Mouse (Mus musculus) layer of hippocampus, postnatal 36 days (tissue): ENCODE measurements around the gene Foxp2. TPM values are rescaled to one million over a fixed set of nuclear protein-coding genes. Genes with fewer than 3 reads are reported as not detected.

Experiments used
- DNase-seq, 2 experiments: peaks; one replicate each; pipeline ENCODE4 v3.0.0; 2022
- total RNA-seq, 2 experiments: library from RNA; stranded (reverse); gene quantifications; 2 replicates each; pipeline ENCODE4 v1.2.3; 2021

The Foxp2 gene
- total RNA-seq: 1 to 10 TPM; 1.2 to 2.1 TPM

DNA sequence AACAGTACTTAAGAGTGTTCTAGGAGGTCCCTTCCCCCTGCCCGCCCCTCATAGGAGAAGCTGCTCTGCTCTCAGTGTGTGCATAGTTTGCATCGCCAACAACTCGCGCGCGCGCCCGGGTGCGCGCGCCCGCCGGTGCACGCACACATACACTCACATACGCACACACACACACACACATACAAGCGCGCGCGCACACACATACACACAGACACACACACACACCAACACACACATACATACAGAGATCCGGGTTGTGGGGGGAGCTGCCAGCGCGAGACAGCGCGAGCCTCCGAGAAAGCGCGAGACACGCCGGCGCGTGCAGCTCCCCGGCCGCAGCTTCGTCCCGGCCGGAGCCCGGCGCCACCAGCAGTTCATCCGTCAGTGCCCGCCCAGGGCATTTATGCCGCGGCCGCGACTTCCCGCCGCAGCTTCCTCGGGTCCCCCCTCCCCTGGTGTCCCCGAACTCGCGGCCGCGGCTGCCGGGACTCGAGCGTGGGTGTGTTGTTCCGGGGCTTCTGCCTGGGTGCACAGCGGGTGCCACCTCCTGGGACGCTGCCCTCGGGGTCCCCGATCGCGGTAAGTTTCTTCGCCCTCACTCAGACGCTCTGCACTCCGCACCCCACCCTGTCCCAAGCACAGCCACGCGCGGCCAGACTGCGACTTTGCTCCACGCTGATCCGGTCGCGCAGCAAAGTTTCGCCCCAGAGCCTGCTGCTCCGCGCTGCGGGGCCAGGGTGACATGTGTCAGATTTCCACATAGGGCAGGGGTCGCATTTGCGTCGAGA, at the start of gene Foxp2:
Gene Foxp2 (plus strand): TSS at position 167 of the 788 bp plus-strand sequence.
- DNase-seq: peak; percentile 20 to 21

DNA sequence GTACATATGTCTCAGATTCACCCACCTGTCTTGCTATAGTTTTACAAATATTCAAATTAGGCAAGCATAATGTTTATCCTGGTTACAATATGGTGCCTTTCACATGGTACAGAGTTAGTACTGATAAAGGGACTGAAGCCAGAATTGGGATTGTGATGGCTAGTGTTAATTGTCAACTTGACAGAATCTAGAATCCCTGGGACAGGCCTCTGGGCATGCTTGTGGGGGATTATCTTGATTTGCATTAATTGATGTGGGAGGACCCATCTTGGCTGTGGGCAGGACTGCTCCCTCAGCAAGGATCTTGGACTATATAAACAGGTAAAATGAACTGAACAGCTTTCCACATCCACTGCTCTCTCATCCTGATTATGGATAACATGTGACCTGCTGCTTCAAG, 15.9 kb upstream of the Foxp2 start:
- DNase-seq: no peak

DNA sequence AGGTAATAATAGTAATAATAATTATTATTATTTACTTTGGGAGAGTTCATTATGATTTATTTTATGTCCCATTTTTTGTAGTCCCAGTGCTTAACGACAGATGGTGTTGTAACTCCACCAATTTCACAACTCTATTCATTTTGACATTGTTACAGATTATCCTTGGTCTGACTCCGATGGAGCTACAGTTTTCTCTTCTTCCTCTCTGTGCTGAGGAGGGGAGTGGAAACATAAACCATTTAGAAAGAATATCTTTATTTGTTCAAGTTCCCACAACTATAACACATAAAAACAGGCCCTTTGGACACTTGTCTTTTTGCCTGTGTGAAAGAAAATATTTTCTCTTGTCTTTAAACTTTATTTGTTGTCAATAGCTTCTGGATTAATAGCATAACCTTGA, 4.1 kb upstream of the Foxp2 start:
- DNase-seq: no peak

DNA sequence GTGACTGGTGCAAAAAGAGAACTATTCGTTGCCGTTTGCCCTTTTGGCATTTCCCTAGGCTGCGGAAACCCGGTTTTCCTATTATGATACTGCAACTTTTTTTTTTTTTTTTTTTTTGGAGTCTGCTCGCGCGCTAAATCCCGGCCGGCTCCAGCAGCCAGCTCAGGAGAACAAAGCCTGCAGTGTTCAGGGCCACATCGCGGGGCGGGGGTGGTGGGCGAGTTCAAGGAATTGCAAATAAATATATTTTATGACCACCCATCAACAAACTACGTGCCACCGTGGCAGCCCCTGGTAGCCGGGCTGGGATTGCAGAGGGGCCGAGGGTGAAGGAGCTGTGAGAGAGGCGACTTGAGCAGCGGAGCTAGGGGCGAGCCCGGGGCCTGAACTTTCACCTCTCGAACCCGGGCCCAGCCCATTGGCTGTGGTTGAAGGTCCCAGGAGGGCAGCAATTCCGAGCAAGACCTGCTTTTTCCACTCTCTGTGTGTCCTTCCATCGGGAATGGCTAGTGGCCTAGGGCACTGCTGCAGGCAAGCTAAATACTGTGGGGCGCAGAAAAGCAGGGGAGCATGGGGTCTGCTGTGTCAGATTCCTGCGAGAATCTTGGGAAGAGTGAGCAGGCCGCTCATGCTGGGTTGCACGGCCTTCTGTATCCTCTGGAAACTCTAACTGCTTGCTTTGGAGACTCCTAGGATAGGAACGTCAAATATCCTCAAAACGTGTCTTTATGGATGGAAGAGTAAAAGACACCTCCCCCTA, 2.9 kb upstream of the Foxp2 start:
- peak in 1 of 2 experiments; percentile 2 for DNase-seq

DNA sequence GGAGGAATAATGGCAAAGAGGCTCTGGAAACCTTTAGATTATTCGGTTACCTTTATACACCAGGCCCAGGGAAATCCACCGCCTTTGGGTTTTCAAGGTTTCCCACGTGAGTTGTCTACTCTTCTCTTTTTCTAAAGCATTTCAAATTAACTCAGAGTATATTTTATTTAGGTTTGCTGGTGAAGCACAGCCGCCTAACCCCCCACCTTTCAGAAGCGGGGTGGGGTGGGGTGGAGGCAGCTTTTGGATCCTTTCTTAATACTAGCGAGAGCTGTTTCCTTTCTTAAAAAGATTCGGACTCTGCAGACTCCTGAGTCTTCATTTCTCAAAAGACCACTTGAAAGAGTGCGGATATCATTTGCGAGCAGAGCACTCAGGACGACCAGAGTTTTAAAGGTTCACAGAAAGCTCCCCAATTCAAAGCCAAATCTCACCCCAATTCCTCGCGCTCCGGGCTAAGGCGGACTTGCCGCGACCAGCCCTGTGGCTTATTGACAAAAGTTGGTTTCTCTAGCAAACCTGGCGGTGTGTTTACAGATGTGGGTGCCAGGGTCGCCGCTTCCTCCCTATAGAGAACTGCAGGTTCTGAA, 2.0 kb upstream of the Foxp2 start:
- no peak for DNase-seq

DNA sequence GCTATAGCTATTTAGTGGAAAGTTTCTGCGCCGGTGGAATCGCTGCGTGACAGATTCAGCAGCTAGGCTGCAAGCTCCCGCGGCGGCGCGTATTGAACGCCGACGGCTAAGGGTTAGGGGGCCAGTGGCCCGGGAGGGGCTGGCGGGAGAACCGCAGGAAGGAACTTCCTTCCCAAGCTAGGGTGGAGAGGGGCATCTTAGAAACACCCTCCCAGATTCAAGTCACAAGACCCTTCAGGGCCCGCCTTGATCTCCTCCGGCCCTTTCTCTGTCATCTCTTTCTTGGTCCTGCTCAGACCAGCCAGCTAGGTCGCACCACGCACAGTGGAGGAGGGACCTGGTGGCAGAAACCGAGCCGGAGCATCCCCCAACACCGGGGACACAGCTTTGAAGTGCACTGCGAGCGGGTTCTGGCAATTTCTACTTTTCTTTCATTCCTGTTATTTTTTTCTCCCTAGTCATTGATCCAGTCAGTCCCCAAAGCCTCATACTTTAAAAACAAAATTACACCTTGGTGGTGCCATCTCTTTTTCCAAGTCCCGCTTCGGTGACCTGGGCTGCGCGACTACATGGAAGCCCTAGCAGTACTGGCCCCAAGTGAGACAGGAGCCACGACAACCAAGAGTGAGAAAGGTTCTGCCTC, 1.1 kb upstream of the Foxp2 start:
- DNase-seq: peak in 1 of 2 experiments; percentile 2

DNA sequence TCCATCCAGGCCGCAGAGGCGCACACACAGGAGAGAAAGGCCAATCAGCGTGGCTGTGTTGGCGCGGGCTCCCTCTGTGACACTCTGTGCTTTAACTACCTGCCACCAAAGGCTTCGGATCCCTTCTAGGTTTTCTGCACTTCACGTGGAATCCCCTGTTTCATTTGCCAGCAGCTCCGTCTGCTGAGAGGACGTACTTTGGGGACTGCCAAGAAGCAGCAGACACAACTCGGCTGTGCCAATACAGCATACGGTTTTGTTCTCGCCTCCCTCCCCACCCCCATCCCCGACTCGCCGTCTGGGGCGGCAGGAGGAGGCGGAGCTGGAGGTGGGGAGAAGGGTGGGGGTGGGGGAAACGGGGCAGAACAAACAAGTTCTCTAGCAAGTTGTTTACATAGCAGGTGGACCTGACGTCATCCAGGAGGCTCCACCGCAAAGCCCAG, 549 bp upstream of the Foxp2 start:
- DNase-seq: peak; percentile 63 to 73

DNA sequence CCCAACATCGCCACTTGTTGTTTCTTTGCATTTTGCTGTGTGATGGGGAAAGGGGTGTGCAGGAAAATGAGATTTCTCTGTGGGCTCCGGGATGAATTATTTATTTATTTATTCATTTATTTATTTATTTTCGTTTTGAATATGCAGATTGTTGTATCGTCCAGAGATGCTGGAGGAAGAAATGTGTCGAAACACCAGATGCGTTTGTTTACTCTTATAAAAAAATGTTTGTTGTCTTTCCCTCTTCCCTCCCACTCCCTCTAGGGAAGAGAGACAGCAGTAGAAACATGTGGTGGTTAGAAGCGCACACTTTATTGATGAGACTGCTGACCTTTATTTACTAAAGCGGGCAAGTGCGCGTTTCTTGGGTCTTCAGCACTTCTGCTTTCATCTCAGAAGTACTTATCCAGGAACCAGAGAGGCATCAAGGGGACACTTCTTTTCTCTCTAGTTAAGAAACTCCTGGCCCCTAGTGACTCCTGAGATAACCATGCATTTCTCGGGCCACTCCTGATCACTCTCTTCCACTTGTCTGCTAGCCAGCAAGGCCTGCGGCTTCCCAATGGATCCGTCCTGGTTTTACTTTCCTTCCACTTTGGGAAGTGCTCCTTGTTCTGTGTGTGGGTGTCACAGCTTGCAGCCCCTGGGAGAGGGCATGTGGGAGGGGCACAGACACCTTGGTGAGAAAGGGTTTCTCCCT, 972 bp downstream of the Foxp2 start:
- no peak for DNase-seq

DNA sequence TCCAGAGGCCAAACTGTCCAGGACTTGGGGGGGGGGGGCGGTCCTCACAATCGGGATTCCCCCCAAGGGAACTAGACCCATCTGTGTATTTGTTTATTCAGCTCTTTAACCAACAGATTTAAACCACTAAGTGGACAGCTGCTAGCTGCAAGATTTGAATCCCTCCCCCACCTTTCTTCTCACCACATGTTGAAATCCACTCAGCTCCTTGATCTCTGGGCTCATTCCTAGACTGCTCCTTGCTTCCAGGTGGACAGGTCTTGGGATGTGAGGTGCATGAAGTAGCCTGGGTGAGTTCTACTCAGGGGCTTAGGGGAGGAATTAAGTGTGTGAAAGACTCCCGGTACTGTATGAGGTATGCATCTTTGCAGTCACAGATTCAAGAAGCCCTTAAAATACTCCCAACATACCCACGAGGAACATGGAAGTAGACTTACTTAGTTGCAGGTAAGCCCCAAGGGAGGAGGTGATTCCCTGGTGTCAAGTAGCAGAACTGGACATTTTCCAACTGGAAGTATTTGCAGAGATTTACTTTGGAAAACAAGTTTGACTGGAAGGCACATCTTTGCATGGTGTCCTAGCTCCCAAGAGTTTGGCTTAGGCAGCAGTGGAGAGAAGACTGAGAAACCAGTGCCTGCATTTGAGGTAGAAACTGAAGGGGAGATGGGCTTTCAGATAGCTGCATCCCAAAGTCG, 2.3 kb downstream of the Foxp2 start:
- no peak for DNase-seq

DNA sequence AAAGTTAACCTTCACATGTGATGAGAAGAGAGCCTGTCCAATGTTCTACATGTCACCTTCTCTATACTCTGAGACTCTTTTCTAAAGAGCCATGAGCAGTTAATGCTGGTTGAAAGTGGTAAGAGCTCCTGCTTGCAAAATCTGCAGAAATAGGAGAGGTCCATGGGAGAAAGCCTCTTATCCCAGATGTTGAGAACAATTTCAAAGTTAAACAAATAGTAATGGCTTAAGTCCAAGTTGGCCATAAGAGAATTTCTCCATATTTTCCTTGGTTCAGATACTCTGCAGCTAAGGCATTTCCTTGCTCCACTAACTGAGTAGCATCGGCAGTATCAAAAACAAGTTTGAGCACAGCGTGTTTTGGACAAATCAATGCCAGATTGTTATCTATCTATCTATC, 13.9 kb downstream of the Foxp2 start:
- DNase-seq: no peak

DNA sequence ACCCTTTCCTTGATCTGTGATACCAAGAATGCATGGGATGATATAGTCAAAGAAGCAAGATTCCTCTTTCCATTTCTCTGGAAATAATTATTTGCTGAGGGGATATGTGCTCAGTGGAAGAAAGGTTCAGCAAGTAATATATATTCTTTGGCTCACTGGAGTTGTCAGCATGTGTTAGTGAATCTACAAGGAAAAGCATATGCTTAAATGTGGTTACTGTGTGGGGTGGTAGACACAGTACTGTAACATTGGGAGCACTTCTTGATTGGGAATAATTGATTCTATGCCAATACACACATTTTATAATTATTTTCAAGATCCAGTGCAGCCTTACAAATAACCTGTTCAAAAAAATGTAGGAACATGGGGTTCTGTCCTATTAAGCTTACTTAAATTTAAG, 21.6 kb downstream of the Foxp2 start:
- DNase-seq: no peak

DNA sequence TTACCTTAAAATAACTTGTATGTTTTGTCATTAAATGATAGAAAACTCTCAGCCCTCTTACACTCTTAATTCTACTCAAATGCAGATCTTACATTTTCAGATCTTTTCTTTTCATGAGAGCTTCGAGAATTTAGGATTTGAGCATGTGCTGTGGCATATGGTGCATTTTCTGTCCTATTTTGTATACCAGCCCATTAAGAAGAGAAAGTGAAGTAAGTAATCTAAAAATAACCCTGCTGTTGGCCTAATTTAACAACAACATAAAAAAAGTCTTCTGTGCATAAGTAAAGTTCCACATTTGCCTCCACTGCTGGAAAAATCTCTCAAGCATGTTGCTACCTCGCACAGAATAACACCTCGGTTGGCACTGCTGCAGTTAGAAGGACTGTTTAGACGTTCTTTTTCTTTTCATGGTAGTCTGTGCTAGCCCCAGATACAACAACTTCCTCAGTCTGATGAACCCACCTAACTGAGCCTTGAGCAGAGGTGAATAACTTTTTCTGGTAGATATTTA, 23.9 kb downstream of the Foxp2 start:
- no peak for DNase-seq

DNA sequence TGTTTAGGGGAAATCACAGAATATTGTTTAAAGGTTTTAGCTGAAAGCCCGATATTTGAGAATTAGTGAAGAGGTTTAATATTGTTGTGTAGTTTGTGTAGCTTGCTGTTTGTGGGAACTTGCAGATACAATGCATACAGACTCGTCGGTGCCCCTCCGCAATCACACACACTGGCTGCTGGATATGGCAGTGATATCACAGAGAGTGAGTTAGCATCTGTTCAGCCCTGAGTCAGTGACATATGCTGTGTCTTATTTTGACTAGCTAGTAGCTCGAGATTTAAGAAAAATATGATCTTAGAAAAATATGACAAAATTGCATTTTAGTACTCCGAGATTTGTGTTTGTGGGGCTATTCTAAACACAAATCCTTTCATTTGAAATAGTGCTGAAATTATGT, 49.9 kb downstream of the Foxp2 start:
- DNase-seq: no peak

DNA sequence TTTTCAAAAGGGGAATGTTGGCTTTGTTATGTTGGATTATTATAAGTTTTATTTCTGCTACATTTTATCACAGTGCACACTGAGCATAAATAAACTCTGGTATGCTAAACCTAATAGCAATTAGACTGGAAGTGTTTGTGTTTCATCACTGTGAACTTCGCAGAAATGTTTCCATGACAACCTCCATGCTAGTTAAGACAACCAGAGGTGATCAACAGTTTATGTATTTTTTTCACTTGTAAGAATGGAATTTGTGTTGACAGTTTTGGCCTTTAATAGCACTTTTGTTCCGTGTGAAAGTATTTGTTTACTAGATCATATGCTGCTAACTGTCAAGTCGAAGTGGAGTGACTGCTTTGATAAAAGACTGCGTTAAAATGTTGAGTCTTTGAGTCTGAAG, 51.6 kb downstream of the Foxp2 start:
- DNase-seq: no peak

DNA sequence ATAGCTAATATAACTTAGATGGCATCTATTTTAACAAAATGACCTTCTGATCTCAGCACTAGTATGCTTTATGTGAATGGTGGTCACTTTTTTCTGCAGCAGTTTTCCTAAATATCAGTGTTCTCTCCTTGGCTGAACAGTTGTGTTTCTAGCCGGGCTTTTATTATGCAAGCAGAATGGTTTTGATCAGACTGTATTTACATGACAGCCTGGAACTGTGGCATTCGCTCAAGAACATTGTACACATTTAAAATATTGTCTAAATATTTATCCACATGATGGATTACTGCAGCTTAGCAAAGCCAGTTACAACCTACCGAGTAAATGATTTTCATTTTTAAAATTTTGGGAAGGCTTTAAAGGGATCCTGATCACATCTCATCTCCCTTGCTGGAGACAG, 75.9 kb downstream of the Foxp2 start:
- no peak for DNase-seq

DNA sequence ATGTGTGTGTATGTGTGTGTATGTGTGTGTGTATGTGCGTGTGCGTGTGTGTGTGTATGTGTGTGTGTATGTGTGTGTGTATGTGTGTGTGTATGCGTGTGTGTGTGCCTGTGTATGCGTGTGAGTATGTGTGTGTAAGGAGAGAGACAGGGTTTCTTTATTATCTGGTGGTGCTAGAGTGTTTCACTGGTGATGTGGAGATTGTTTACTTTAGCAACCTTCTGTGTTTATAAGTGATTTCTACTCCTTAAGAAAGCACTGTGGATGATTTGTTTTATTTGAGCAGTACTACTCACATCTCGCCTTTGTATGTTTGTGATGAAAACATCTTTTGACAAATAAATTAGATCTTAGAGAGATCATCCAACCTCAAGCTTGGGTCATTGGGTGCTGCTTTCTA, 77.1 kb downstream of the Foxp2 start:
- DNase-seq: no peak

DNA sequence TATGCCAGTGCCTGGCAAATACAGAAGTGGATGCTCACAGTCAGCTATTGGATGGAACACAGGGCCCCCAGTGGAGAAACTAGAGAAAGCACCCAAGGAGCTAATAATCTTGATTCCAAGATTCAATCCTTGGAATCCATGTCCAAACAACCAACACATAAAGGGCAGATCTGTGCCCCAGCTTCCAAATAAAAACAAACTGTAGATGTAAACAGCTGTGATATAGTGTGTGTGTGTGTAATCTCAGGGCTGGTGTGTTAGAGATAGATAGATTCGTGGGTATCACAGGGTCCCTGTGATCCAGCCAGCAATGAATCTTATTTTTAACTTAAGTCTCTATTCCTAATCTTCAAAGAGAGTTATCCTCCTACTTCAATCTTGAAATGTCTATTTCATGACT, 107.0 kb downstream of the Foxp2 start:
- no peak for DNase-seq

DNA sequence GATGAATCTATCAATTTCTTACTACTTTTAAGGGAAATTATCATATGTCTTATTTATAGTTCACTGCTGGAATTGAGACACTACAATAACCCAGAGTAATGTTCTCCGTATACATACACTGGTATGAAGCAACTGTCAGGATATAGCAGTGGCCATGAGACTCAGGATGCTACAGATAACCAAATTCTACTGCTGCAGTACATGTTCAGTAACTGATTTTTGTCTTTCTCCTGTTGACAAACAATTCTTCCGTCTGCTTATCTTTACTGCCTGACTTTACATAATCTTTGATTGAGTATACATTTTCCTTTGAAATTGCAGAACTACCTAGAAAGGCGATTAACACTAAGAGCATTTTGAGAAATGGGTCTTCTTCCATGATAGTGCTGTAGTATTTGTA, 127.3 kb downstream of the Foxp2 start:
- no peak for DNase-seq

DNA sequence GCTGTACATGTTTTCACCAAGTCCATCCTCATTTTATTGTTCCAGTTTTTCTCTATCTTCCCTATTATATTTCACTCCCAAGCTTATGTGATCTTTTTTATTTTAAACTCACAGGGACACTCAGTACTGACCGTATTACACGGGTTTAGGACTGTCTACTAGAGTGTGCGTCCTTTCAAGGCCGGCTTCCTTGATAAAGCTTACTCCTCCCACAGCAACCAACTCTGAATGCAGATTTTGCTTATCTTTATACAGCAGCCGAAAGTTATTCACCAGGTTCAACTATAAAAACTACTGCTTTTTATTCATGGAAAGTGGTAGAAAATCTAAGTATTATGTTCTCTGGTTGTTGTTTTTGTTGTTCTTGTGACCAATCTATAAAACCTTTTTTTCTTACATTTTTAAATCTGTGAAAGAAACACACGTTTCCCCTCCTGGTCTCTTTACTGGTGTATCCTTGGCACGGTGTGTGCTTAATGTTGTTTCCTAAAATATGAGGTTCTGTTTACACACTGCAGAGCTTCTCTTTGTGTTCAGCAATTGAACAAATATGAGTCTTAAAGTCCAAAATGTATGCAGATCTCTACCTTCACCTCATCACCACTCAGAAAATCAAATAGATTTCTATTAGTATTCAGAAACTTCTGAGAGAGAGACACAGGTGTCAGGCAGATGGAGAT, 128.4 kb downstream of the Foxp2 start:
- no peak for DNase-seq

DNA sequence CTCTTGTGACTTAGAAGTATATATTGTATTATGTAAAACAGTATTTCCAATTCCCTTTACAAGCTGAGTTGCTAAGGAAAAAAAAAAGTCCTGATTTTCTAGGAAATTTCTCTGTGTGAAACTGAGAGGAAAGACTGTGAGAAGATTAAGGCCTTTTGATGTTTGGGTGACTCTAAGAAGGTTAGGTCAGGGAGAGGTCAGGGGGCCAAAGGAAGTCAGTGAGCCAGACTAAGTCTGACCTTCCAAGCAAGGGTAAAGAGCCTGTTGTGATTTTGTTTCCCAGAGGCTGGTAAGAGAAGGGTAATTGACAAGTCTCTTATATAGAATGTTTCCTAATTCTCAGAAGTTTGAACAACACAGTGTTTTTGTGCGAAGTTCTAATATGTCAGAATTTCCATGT, 162.1 kb downstream of the Foxp2 start:
- DNase-seq: no peak

DNA sequence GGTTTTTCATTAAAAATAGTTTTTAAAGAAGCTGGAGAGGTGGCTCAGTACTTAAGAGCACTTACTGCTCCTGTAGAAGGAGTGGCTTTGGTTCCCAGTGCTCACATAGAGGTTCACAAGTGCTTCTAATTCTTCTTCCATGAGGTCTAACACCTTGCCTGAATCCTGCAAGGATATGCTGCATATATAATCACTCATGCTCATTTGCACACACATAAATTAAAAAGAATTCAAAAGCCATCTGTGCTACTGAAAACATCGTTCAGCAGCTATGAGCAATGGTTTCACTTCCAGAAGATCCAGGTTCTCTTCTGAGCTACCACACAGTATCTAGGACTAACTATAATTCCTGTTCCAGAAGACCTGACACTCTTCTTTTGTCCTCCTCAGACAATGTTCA, 200.4 kb downstream of the Foxp2 start:
- no peak for DNase-seq
